Mouse (Mus musculus): ENCODE data around the gene Sorcs3.

- TF ChIP-seq CTCF (conservative IDR thresholded peaks at IDR 0.05; ENCODE audit: insufficient read depth, insufficient read length, low read depth, low read length) = no peak
- no peak for TF ChIP-seq POLR2A (IDR thresholded peaks at IDR 0.05; ENCODE audit: low read depth, low read length)
These were observed 411.1 kb downstream of the Sorcs3 start for GRCm38 (mm10) chr19:48616951-48617350.
